Mouse (Mus musculus) lung, embryonic 16.5 days (tissue): ENCODE data around the gene Arhgef6. TPM values are rescaled to one million over a fixed set of nuclear protein-coding genes. Genes with fewer than 3 reads are reported as not detected.

ENCODE experiments used
- ATAC-seq: fragments of 200-750 bp; cut with Nextera tagmentation; 2 replicates; pipeline ENCODE4 v1.8.0; 2017; ENCODE audit warnings: low read depth, mild to moderate bottlenecking, moderate library complexity
- H3K27ac ChIP-seq: fragments of 300-500 bp; sonication (generic); 2 replicates; pipeline ENCODE4 v1.5.1; 2014; ENCODE audit warnings: mild to moderate bottlenecking, control low read depth, low read length
- H3K27me3 ChIP-seq: fragments of 300-500 bp; sonication (generic); 2 replicates; pipeline ENCODE4 v1.6.1; 2014; ENCODE audit warnings: low read depth, low read length, mixed read lengths; ENCODE audit not compliant: control insufficient read depth, insufficient read depth
- H3K36me3 ChIP-seq: fragments of 300-500 bp; sonication (generic); 2 replicates; pipeline ENCODE4 v1.6.1; 2014; ENCODE audit warnings: low read length; ENCODE audit not compliant: control insufficient read depth, insufficient read depth
- H3K4me1 ChIP-seq: fragments of 300-500 bp; sonication (generic); replicated peaks from 2 replicates; pipeline ENCODE4 v1.6.1; 2014; ENCODE audit warnings: low read length, mixed read lengths; ENCODE audit not compliant: control insufficient read depth, insufficient read depth
- H3K4me2 ChIP-seq: fragments of 300-500 bp; sonication (generic); 2 replicates; pipeline ENCODE4 v1.6.1; 2014; ENCODE audit warnings: low read depth, low read length, control low read depth
- H3K4me3 ChIP-seq: fragments of 300-500 bp; sonication (generic); 2 replicates; pipeline ENCODE4 v1.5.1; 2014; ENCODE audit warnings: mild to moderate bottlenecking, low read length, control low read depth
- H3K9ac ChIP-seq: fragments of 300-500 bp; sonication (generic); 2 replicates; pipeline ENCODE4 v1.6.1; 2014; ENCODE audit warnings: low read length, control low read depth
- H3K9me3 ChIP-seq: fragments of 300-500 bp; sonication (generic); 2 replicates; pipeline ENCODE4 v1.6.1; 2016; ENCODE audit warnings: low read length; ENCODE audit not compliant: control insufficient read depth
- WGBS: fragments of 180-500 bp; shearing (Covaris S2); extraction: QIAGEN DNeasy Blood & Tissue Kit; methylation state at CpG from one replicate; pipeline ENCODE4 v1.1.7; 2014; 5-methylcytosine and 5-hydroxymethylcytosine counted together
- polyA plus RNA-seq: library from polyadenylated mRNA; unstranded; fragments of >200 nt; fragmentation: Nextera tagmentation; extraction: Ambion mirVana; gene quantifications from 2 replicates; pipeline ENCODE4 v1.2.1, GENCODE M21; 2015

The Arhgef6 gene
- polyA plus RNA-seq, 1 experiment from 2014 or later = 26.4 TPM

DNA sequence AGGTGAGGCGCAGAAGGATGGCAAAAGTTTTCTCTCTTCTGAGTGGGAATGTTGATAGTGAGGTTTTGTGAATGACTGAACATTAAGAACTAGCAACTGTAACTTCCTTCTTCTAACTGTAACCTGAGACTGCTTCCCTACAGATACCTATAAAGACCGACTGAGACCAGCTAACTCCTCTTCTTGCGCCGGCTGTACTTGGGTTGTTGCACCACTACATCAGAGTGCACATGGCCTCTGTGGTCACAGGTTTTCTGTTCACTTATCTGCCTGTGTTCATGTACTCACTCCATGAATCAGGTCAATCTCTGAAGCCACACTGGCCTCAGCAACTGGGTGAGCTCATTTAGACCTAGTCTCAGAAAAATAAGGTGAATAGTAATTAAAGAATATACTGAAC is 75.0 kb downstream of the Arhgef6 start:
- Histone ChIP-seq H3K4me2 (no peak overlapping the region), H3K9ac (no peak overlapping the region), H3K27me3 (no peaks in the 10 kb centered on the region), H3K27ac (no peak overlapping the region), H3K4me1 (no peaks in the 10 kb centered on the region), H3K9me3 (no peaks in the 10 kb centered on the region), H3K36me3 (no peaks in the 10 kb centered on the region), H3K4me3 (no peak overlapping the region)
- 78% methylated on average over 4 of the region's 4 CpGs for WGBS
- no peak for ATAC-seq

DNA sequence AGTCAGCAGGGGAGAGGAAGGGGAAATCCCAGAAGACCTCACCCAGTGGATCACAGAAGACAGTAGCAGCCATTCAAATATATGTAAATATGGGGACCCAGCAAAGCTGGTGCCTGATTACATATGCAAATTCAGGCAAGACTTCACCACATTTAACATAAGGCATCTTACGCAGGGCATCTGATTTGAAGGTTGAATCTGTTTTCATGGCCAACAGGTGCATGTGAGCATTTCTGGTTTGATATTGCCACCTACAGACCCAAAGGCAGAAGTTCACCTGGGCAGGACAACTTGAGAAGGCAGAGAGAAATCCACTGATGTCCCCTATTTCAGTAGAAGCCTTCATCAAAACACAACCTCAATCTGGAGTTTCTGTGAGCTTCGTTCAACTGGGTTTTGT is 77.8 kb downstream of the Arhgef6 start:
- H3K9me3 ChIP-seq = no peaks in the 10 kb centered on the region
- WGBS = 60% methylated on average over 2 of the region's 2 CpGs
- no peak overlapping the region for H3K9ac ChIP-seq

DNA sequence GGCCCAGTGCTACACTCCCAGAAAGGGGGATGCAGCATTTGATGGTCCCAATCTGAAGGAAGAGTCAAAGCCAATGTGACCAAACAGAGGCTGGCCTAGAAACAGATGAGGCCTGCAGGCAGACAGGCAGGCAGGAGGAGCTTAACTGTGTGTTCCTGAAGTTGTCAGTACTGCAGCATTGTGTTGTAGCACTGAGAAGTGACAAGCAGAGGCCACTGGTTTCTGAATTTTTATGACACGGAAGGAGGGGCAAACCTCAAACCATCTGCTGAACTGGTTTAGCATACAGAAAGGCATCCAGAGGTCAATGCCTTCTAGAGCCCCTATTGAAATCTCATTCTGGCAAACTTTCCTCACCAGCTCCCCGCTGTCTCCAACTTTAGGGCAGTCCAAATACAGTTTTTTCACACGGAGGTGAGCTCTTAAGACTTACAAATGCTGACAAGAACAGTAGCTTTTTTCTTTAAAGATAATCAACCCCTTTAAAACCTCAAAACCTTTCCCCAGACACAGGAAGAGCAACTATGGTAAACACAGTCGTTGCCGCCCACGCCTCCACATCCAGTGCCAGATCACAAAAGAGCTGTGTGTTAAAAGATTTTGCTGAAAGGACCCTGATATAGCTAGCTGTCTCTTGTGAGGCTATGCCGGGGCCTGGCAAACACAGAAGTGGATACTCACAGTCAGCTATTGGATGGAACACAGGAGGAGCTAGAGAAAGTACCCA is 85.0 kb downstream of the Arhgef6 start:
- H3K4me3 ChIP-seq = no peak overlapping the region
- no peaks in the 10 kb centered on the region for H3K9me3 ChIP-seq
- no peaks in the 10 kb centered on the region for H3K4me1 ChIP-seq
- H3K27me3 ChIP-seq = no peaks in the 10 kb centered on the region
- no peak overlapping the region for H3K9ac ChIP-seq
- no peaks in the 10 kb centered on the region for H3K36me3 ChIP-seq
- 35% methylated on average over 7 of the region's 7 CpGs for WGBS
- no peak for ATAC-seq
- H3K4me2 ChIP-seq = no peak overlapping the region
- H3K27ac ChIP-seq = no peak overlapping the region

More for the DNA sequence above, 77.8 kb downstream of the Arhgef6 start:
- no peaks in the 10 kb centered on the region for H3K36me3 ChIP-seq
- H3K4me1 ChIP-seq = no peaks in the 10 kb centered on the region
- H3K27me3 ChIP-seq = no peaks in the 10 kb centered on the region
- no peak overlapping the region for H3K4me3 ChIP-seq
- ATAC-seq = no peak
- no peak overlapping the region for H3K27ac ChIP-seq
- H3K4me2 ChIP-seq = no peak overlapping the region

- H3K27ac ChIP-seq = no peak overlapping the region
- H3K4me1 ChIP-seq = no peaks in the 10 kb centered on the region
- H3K4me2 ChIP-seq = no peak overlapping the region
- H3K27me3 ChIP-seq = no peaks in the 10 kb centered on the region
- ATAC-seq = no peak
- H3K36me3 ChIP-seq = no peaks in the 10 kb centered on the region
- no peak overlapping the region for H3K9ac ChIP-seq
- H3K4me3 ChIP-seq = no peak overlapping the region
- WGBS = 58% methylated on average over 3 of the region's 3 CpGs
- H3K9me3 ChIP-seq = no peaks in the 10 kb centered on the region
Observed at GRCm38 (mm10) chrX:57238572-57238971, 100.0 kb downstream of the Arhgef6 start.

GRCm38 (mm10) chrX:57235982-57236381 is 102.5 kb downstream of the Arhgef6 start:
- H3K4me3 ChIP-seq = no peak overlapping the region
- 66% methylated on average over 4 of the region's 4 CpGs for WGBS
- no peak overlapping the region for H3K9ac ChIP-seq
- H3K4me1 ChIP-seq = no peaks in the 10 kb centered on the region
- H3K4me2 ChIP-seq = no peak overlapping the region
- H3K27me3 ChIP-seq = no peaks in the 10 kb centered on the region
- no peaks in the 10 kb centered on the region for H3K36me3 ChIP-seq
- H3K9me3 ChIP-seq = no peaks in the 10 kb centered on the region
- H3K27ac ChIP-seq = no peak overlapping the region
- no peak for ATAC-seq

GRCm38 (mm10) chrX:57233596-57233995 is 104.9 kb downstream of the Arhgef6 start:
- WGBS = 55% methylated on average over 2 of the region's 2 CpGs
- H3K36me3 ChIP-seq = no peaks in the 10 kb centered on the region

DNA sequence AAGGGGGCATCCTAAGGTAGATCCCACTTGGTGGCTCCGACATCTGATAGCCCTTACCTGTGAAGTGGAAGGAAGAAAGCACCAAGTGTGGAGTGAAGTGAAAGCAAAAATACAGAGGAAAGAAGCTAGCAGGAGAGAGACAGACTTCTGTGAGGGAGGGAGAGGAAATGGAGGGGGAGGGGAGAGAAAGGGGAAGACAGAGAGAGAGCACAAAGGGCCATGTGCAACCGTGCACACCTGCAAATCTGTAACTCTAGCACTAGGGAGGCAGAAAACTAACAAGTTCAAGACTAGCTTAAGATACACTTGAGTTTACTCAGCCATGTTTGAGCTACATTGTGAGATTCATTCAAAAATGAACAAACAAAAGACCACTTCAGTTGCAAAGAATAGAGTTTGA is 110.4 kb downstream of the Arhgef6 start:
- ATAC-seq = no peak
- WGBS = 59% methylated on average over 2 of the region's 2 CpGs
- H3K27ac ChIP-seq = no peak overlapping the region
- H3K27me3 ChIP-seq = no peaks in the 10 kb centered on the region
- H3K9ac ChIP-seq = no peak overlapping the region
- no peak overlapping the region for H3K4me3 ChIP-seq
- H3K36me3 ChIP-seq = no peaks in the 10 kb centered on the region
- no peak overlapping the region for H3K4me2 ChIP-seq
- H3K9me3 ChIP-seq = no peaks in the 10 kb centered on the region
- H3K4me1 ChIP-seq = no peaks in the 10 kb centered on the region

More at GRCm38 (mm10) chrX:57233596-57233995, 104.9 kb downstream of the Arhgef6 start:
- H3K9ac ChIP-seq = no peak overlapping the region
- no peak overlapping the region for H3K4me3 ChIP-seq
- no peak for ATAC-seq
- no peak overlapping the region for H3K4me2 ChIP-seq
- no peaks in the 10 kb centered on the region for H3K4me1 ChIP-seq
- H3K9me3 ChIP-seq = no peaks in the 10 kb centered on the region
- H3K27me3 ChIP-seq = no peaks in the 10 kb centered on the region
- H3K27ac ChIP-seq = no peak overlapping the region

GRCm38 (mm10) chrX:57223301-57223700 is 115.2 kb downstream of the Arhgef6 start:
- ATAC-seq = no peak

GRCm38 (mm10) chrX:57221881-57222280 is 116.6 kb downstream of the Arhgef6 start:
- Histone ChIP-seq H3K9me3 (no peaks in the 10 kb centered on the region), H3K4me1 (no peaks in the 10 kb centered on the region), H3K27me3 (no peaks in the 10 kb centered on the region), H3K27ac (no peak overlapping the region), H3K9ac (no peak overlapping the region), H3K36me3 (no peaks in the 10 kb centered on the region), H3K4me2 (no peak overlapping the region), H3K4me3 (no peak overlapping the region)
- 66% methylated on average over 3 of the region's 3 CpGs for WGBS
- no peak for ATAC-seq

More at GRCm38 (mm10) chrX:57223301-57223700, 115.2 kb downstream of the Arhgef6 start:
- H3K4me2 ChIP-seq = no peak overlapping the region
- no peak overlapping the region for H3K4me3 ChIP-seq
- H3K27me3 ChIP-seq = no peaks in the 10 kb centered on the region
- WGBS = 80% methylated on average over 10 of the region's 10 CpGs
- H3K9me3 ChIP-seq = no peaks in the 10 kb centered on the region
- H3K9ac ChIP-seq = no peak overlapping the region
- no peaks in the 10 kb centered on the region for H3K4me1 ChIP-seq
- no peaks in the 10 kb centered on the region for H3K36me3 ChIP-seq
- no peak overlapping the region for H3K27ac ChIP-seq
